Mouse (Mus musculus): ENCODE measurements at regions not wholly inside any gene's neighbourhood (a gene's known extent, or its start where the extent isn't known, plus 50 kb on each side); places are given as distances from the start of the nearest gene placed in this dataset.

DNA sequence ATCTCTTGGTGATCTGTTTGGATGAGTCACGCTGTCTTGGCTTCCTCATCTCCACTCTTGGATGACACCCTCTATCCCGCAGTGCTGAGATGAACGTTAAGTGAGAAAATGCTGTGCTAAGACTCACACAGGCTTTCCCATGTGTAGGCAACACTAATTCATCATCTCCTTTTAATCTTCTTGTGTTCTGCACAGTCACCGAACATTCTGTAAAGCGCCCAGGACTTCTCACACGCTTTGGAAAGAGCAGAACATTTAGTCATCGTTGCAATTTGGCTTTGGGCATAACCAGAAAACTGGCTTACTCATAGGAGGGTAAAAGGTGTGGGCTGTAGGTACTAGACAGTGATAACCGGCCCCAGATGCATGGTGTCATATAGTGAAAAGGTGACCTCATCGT is 94.9 kb downstream of the Plppr4 start:
- Histone ChIP-seq H3K9ac (ENCODE audit: low read length) (no peak overlapping the region), H3K4me1 (ENCODE audit: control insufficient read depth, insufficient read depth, low read length) (no peaks in the 10 kb centered on the region), H3K4me2 (ENCODE audit: low read depth, low read length) (no peak overlapping the region), H3K27ac (ENCODE audit: low read length) (no peak overlapping the region), H3K27me3 (ENCODE audit: control insufficient read depth, insufficient read depth, low read length) (no peaks in the 10 kb centered on the region), H3K36me3 (ENCODE audit: control insufficient read depth, insufficient read depth, low read length) (no peaks in the 10 kb centered on the region), H3K9me3 (replicated peaks; ENCODE audit: control insufficient read depth, low read length) (no peaks in the 10 kb centered on the region), H3K4me3 (replicated peaks; ENCODE audit: low read length) (no peak overlapping the region)
- WGBS, result 86% methylated on average over 9 of the region's 9 CpGs
- ATAC-seq (ENCODE audit: insufficient read depth, low FRiP score), result no peak

DNA sequence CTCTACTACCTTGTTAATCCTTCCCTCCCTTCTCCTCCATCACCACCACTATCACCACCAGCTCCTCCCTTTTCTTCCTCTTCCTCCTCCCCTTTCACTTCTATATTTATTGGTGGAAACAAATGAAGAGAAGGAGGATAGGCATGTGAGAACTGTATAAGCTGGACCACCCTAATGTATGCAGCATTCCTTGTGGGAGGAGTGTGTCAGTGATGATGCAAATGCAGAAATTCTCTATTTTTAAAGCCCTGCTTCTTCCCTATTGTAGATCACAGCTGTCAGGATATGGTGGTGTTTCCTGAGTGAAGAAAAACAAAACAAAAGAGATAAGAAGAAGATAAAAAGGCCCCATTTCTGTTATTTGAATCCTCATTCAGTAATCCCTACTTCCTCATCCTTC is 112.8 kb downstream of the Plppr4 start:
- Histone ChIP-seq H3K4me2 (ENCODE audit: low read depth, low read length) (no peak overlapping the region), H3K9me3 (replicated peaks; ENCODE audit: control insufficient read depth, low read length) (no peaks in the 10 kb centered on the region), H3K27ac (ENCODE audit: low read length) (no peak overlapping the region), H3K4me1 (ENCODE audit: control insufficient read depth, insufficient read depth, low read length) (no peaks in the 10 kb centered on the region), H3K27me3 (ENCODE audit: control insufficient read depth, insufficient read depth, low read length) (no peaks in the 10 kb centered on the region), H3K9ac (ENCODE audit: low read length) (no peak overlapping the region), H3K4me3 (replicated peaks; ENCODE audit: low read length) (no peak overlapping the region), H3K36me3 (ENCODE audit: control insufficient read depth, insufficient read depth, low read length) (no peaks in the 10 kb centered on the region)
- no peak for ATAC-seq (ENCODE audit: insufficient read depth, low FRiP score)

DNA sequence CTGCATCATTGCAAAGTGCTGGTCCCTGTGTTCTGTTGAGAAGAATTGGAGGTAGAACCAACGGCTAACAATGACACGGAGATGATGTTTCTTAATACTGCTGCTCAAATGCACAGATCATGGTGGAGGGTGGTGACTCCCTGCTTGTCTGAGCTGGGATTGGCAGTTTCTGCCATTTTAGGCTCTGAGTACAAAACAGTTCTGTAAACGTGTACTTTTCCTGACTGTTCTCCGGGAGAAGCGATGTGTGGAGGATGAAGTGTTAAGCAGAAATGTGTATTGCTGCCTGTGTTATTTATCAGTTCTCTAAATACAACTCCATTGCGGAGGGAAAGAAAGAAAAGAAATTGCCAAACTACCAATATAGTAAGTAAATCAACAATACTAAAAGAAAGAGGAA is 118.9 kb downstream of the Plppr4 start:
- Histone ChIP-seq H3K36me3 (ENCODE audit: control insufficient read depth, insufficient read depth, low read length) (no peaks in the 10 kb centered on the region), H3K27me3 (ENCODE audit: control insufficient read depth, insufficient read depth, low read length) (no peaks in the 10 kb centered on the region), H3K4me2 (ENCODE audit: low read depth, low read length) (no peak overlapping the region), H3K4me3 (replicated peaks; ENCODE audit: low read length) (no peak overlapping the region), H3K27ac (ENCODE audit: low read length) (no peak overlapping the region), H3K9ac (ENCODE audit: low read length) (no peak overlapping the region), H3K4me1 (ENCODE audit: control insufficient read depth, insufficient read depth, low read length) (no peaks in the 10 kb centered on the region), H3K9me3 (replicated peaks; ENCODE audit: control insufficient read depth, low read length) (no peaks in the 10 kb centered on the region)
- ATAC-seq (ENCODE audit: insufficient read depth, low FRiP score), result no peak
- WGBS, result 79% methylated on average over 6 of the region's 6 CpGs

DNA sequence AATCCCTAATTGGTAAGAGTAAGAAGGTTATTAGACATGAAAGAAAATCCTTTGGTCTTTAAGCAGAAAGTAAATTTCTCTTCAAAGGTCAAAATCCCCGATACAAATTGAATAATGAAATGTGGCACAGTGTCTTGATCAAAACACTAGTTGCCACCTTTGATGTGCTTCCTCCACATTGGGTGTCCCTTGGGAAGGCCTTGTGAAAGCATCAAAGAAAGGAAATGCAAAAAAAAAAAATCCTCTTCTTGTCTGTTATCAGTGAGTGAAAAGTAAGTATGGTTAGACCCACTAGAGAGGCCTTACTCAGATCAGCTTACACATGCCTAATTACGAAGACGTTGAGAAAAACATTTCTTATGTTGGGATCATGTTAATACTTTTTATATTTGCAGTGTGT is 134.1 kb downstream of the Plppr4 start:
- 76% methylated on average over 3 of the region's 3 CpGs for WGBS
- no peak for ATAC-seq (ENCODE audit: insufficient read depth, low FRiP score)

DNA sequence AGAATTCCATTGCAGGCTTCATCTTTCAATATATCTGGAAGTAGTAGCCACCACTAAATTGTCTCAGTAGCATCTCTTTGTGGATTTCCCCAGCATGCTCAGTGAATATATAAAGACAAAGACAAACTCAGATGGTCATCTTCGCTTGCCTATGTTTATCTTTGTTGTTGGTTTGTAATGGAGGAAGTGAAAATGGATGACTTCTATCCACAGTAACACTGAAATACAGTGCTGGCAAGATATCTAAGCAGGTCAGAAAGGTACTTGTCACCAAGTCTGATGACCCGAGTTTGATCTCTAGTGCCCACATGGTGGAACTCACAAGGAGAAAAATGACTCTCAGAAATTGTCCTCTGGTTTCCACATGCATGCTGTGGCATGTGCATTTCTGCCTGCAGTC is 135.6 kb downstream of the Plppr4 start:
- no peaks in the 10 kb centered on the region for H3K4me1 ChIP-seq (ENCODE audit: control insufficient read depth, insufficient read depth, low read length)
- no peak overlapping the region for H3K9ac ChIP-seq (ENCODE audit: low read length)
- H3K4me3 ChIP-seq (replicated peaks; ENCODE audit: low read length), result no peak overlapping the region
- no peak overlapping the region for H3K4me2 ChIP-seq (ENCODE audit: low read depth, low read length)
- 61% methylated on average over 2 of the region's 2 CpGs for WGBS
- H3K9me3 ChIP-seq (replicated peaks; ENCODE audit: control insufficient read depth, low read length), result no peaks in the 10 kb centered on the region
- no peak overlapping the region for H3K27ac ChIP-seq (ENCODE audit: low read length)
- no peaks in the 10 kb centered on the region for H3K27me3 ChIP-seq (ENCODE audit: control insufficient read depth, insufficient read depth, low read length)
- ATAC-seq (ENCODE audit: insufficient read depth, low FRiP score), result no peak
- H3K36me3 ChIP-seq (ENCODE audit: control insufficient read depth, insufficient read depth, low read length), result no peaks in the 10 kb centered on the region

More for the DNA sequence above, 134.1 kb downstream of the Plppr4 start:
- H3K27ac ChIP-seq (ENCODE audit: low read length), result no peak overlapping the region
- no peaks in the 10 kb centered on the region for H3K9me3 ChIP-seq (replicated peaks; ENCODE audit: control insufficient read depth, low read length)
- no peaks in the 10 kb centered on the region for H3K27me3 ChIP-seq (ENCODE audit: control insufficient read depth, insufficient read depth, low read length)
- no peak overlapping the region for H3K4me2 ChIP-seq (ENCODE audit: low read depth, low read length)
- H3K4me1 ChIP-seq (ENCODE audit: control insufficient read depth, insufficient read depth, low read length), result no peaks in the 10 kb centered on the region
- H3K36me3 ChIP-seq (ENCODE audit: control insufficient read depth, insufficient read depth, low read length), result no peaks in the 10 kb centered on the region
- H3K9ac ChIP-seq (ENCODE audit: low read length), result no peak overlapping the region
- no peak overlapping the region for H3K4me3 ChIP-seq (replicated peaks; ENCODE audit: low read length)

DNA sequence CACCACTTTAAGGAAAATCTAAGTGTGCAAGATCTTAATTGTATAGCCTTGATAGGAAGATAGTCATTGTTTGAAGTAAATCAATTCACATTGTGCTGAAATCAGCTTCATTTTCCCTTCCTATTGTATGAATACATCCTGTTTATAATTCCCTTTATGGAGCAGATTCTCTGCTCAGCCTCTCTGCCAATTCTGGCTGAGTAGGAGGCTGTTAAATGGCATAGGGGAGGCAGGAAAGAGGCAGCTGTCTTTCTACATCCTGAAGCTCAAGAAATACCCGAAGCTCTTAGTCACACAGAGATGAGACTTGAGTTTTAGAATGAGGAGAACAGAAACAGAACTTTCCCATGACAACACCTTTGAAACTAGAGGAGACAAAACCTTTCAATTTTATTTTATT is 142.7 kb downstream of the Plppr4 start:
- H3K4me2 ChIP-seq (ENCODE audit: low read depth, low read length), result no peak overlapping the region

DNA sequence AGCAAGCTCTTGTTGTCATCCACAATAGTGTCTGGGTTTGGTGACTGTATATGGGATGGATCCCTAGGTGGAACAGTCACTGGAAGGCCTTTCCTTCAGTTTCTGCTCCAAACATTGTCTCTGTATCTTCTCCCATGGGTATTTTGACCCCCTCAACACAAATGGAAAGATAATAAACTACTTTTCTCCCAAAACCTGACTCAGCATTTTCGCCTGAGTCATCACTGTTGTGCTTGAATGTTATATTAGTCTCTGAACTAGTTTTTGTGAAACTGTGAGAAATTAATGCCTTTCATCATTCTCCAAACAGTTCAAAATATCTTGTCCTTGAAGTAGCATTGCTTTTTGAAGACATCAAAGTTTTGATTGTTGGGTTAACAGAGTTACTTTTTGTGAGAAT is 168.8 kb downstream of the Plppr4 start:
- Histone ChIP-seq H3K4me1 (ENCODE audit: control insufficient read depth, insufficient read depth, low read length) (no peaks in the 10 kb centered on the region), H3K27me3 (ENCODE audit: control insufficient read depth, insufficient read depth, low read length) (no peaks in the 10 kb centered on the region), H3K27ac (ENCODE audit: low read length) (no peak overlapping the region), H3K9me3 (replicated peaks; ENCODE audit: control insufficient read depth, low read length) (no peaks in the 10 kb centered on the region), H3K36me3 (ENCODE audit: control insufficient read depth, insufficient read depth, low read length) (no peaks in the 10 kb centered on the region), H3K9ac (ENCODE audit: low read length) (no peak overlapping the region), H3K4me2 (ENCODE audit: low read depth, low read length) (no peak overlapping the region), H3K4me3 (replicated peaks; ENCODE audit: low read length) (no peak overlapping the region)
- ATAC-seq (ENCODE audit: insufficient read depth, low FRiP score), result no peak
- 80% methylated on average over 1 of the region's 1 CpGs for WGBS

More for the DNA sequence above, 142.7 kb downstream of the Plppr4 start:
- Histone ChIP-seq H3K27ac (ENCODE audit: low read length) (no peak overlapping the region), H3K27me3 (ENCODE audit: control insufficient read depth, insufficient read depth, low read length) (no peaks in the 10 kb centered on the region), H3K9ac (ENCODE audit: low read length) (no peak overlapping the region), H3K4me1 (ENCODE audit: control insufficient read depth, insufficient read depth, low read length) (no peaks in the 10 kb centered on the region), H3K9me3 (replicated peaks; ENCODE audit: control insufficient read depth, low read length) (no peaks in the 10 kb centered on the region), H3K4me3 (replicated peaks; ENCODE audit: low read length) (no peak overlapping the region), H3K36me3 (ENCODE audit: control insufficient read depth, insufficient read depth, low read length) (no peaks in the 10 kb centered on the region)
- ATAC-seq (ENCODE audit: insufficient read depth, low FRiP score), result no peak
- 53% methylated on average over 1 of the region's 1 CpGs for WGBS

DNA sequence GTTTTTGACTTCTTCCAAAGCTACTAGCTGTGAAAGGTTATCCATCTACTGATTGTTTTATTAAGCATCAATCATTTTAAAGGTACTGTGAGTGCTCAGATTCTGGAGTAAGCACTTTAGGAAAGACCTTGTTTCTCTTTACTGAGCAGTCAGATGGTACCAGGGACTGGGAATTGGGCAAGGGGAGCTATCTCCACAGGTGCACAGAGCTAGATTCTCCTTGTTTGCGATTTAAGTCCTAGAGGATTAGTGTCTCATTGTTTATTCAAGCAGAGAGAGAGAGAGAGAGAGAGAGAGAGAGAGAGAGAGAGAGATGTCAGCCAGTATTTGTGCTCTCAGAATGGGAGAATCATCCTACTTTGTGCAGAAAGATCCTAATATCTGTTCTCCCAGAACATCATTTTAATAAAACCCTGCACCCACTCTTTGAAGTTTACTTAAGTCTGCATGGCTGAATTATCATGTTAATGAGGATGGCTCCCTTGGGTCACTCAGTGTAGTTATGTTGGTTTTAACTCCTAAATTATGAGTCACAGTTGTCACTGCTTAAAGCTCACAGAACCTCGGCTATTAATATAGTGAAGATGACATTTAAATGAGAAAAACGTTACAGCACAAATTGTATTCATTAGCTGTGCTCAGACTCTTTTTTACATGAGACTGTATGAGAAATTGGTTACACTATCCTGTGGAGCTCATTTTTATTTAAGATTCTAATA is 171.7 kb downstream of the Plppr4 start:
- Histone ChIP-seq H3K9me3 (replicated peaks; ENCODE audit: control insufficient read depth, low read length) (no peaks in the 10 kb centered on the region), H3K27ac (ENCODE audit: low read length) (no peak overlapping the region), H3K36me3 (ENCODE audit: control insufficient read depth, insufficient read depth, low read length) (no peaks in the 10 kb centered on the region), H3K27me3 (ENCODE audit: control insufficient read depth, insufficient read depth, low read length) (no peaks in the 10 kb centered on the region), H3K4me2 (ENCODE audit: low read depth, low read length) (no peak overlapping the region), H3K9ac (ENCODE audit: low read length) (no peak overlapping the region), H3K4me1 (ENCODE audit: control insufficient read depth, insufficient read depth, low read length) (no peaks in the 10 kb centered on the region), H3K4me3 (replicated peaks; ENCODE audit: low read length) (no peak overlapping the region)
- WGBS, result 50% methylated on average over 3 of the region's 3 CpGs
- no peak for ATAC-seq (ENCODE audit: insufficient read depth, low FRiP score)

DNA sequence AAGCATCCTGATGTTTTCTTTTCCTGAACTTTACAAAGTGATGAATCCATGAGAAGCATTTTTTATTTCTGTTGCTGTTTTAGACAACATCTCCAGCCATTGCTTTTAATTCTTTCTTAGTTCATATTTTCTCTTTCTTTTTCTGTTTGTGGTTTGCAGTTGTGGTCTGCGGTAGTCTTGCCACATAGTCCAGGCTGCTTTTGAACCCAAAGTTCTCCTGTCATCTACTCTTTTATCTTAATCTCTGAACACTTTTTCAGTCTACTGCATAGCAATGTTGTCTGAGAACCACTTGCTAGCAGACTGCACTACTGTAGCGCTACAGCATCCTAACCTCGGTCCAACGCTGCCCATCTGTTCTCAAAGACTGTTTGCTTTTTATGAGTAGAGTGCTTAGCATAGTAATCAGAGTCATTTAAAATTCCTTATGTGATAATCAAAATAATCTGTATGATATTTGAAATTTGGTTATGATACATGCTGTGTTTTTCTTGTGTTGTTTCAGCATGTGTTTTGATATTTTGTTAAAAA is 177.0 kb downstream of the Plppr4 start:
- WGBS, result 90% methylated on average over 4 of the region's 4 CpGs
- Histone ChIP-seq H3K4me3 (replicated peaks; ENCODE audit: low read length) (no peak overlapping the region), H3K27me3 (ENCODE audit: control insufficient read depth, insufficient read depth, low read length) (no peaks in the 10 kb centered on the region), H3K4me1 (ENCODE audit: control insufficient read depth, insufficient read depth, low read length) (no peaks in the 10 kb centered on the region), H3K27ac (ENCODE audit: low read length) (no peak overlapping the region), H3K9ac (ENCODE audit: low read length) (no peak overlapping the region), H3K36me3 (ENCODE audit: control insufficient read depth, insufficient read depth, low read length) (no peaks in the 10 kb centered on the region), H3K4me2 (ENCODE audit: low read depth, low read length) (no peak overlapping the region), H3K9me3 (replicated peaks; ENCODE audit: control insufficient read depth, low read length) (no peaks in the 10 kb centered on the region)
- no peak for ATAC-seq (ENCODE audit: insufficient read depth, low FRiP score)
